Comparison of ENCODE assay signal across 25 mouse cellular contexts in genomic region chr10:80389185-80389708, GRCm38 (mm10). TPM values are rescaled to one million over a fixed set of nuclear protein-coding genes. Genes with fewer than 3 reads are reported as not detected.
A peak's percentile ranks its signal among the peaks of the same experiment; 100 is the strongest.
DNase-seq lines count a peak whose midpoint lies in the region; ATAC-seq and TF ChIP-seq lines count a peak whose summit lies in the region.
"Had no signal": no experiment of that assay in that cellular context is flagged by ENCODE, and none has a peak within 500 bp of the region (broad histone marks: within the 10 kb centered on the region; RNA-seq: fewer than 3 reads in every experiment).

No protein-coding gene starts in this region.

- no peak overlapping the region for H3K27ac ChIP-seq in kidney, adult 2 months (ENCODE audit: insufficient read depth, low read depth, low read length)
- no peak overlapping the region for H3K27ac ChIP-seq in lung, embryonic 14.5 days (ENCODE audit: low read depth)
- H3K27ac ChIP-seq: embryonic facial prominence, embryonic 12.5 days; hindbrain, embryonic 12.5 days; hindbrain, embryonic 15.5 days had no signal

- H3K4me2 ChIP-seq in lung, embryonic 14.5 days = no peak overlapping the region

- H3K4me1 ChIP-seq in kidney, adult 2 months (ENCODE audit: control insufficient read depth, insufficient read depth, low read length) = peaks cover 20% of the 10 kb centered on the region; the same call in 1 of the 2 replicates
- H3K4me1 ChIP-seq in lung, embryonic 14.5 days (ENCODE audit: insufficient read depth) = peaks cover 12% of the 10 kb centered on the region; the same call in 1 of the 2 replicates
- peaks cover 9% of the 10 kb centered on the region for H3K4me1 ChIP-seq in lung, adult 2 months (ENCODE audit: control insufficient read depth, insufficient read depth, low read length)

- TF ChIP-seq CTCF in kidney, adult 2 months (conservative IDR thresholded peaks at IDR 0.05; ENCODE audit: insufficient read depth, insufficient read length, low read depth, low read length) = no peak
- no peak for TF ChIP-seq CTCF in lung, embryonic 14.5 days (IDR thresholded peaks at IDR 0.05; ENCODE audit: low read depth)
- TF ChIP-seq CTCF in lung, adult 2 months (IDR thresholded peaks at IDR 0.05; ENCODE audit: insufficient read depth, low read length) = no peak

- no peaks in the 10 kb centered on the region for H3K36me3 ChIP-seq in kidney, adult 2 months (ENCODE audit: control insufficient read depth, insufficient read depth, low read length)
- peaks cover 51% of the 10 kb centered on the region for H3K36me3 ChIP-seq in lung, embryonic 14.5 days (ENCODE audit: insufficient read depth)

- DNase-seq in cerebellum, adult 9-11 months = peak; percentile 56
- no peak for DNase-seq in cerebellum, adult 18-20 months
- DNase-seq in kidney, adult 2 months = peak; percentile 45
- no peak for DNase-seq in kidney, postnatal 14 days
- DNase-seq in lung, embryonic 14.5 days = no peak
- no peak for DNase-seq in lung, adult 2 months
- no peak for DNase-seq in MN1 (ENCODE audit: low spot score)
- DNase-seq: adrenal gland, postnatal 25 days; cerebellum, adult 8-10 months; cerebellum, postnatal 14 days; forebrain, postnatal 0 days; gastrocnemius, adult 2 months; gastrocnemius, postnatal 14 days; heart, adult 11 months had no signal

- H3K9me3 ChIP-seq in lung, embryonic 14.5 days (ENCODE audit: low read depth, low read length) = no peaks in the 10 kb centered on the region
- H3K9me3 ChIP-seq: embryonic facial prominence, embryonic 12.5 days; hindbrain, embryonic 12.5 days; hindbrain, embryonic 15.5 days had no signal

- H3K27me3 ChIP-seq in kidney, adult 2 months (replicated peaks; ENCODE audit: control insufficient read depth, insufficient read depth, low read length) = no peaks in the 10 kb centered on the region
- no peaks in the 10 kb centered on the region for H3K27me3 ChIP-seq in lung, embryonic 14.5 days (ENCODE audit: insufficient read depth, low read length)
- H3K27me3 ChIP-seq: embryonic facial prominence, embryonic 12.5 days; hindbrain, embryonic 12.5 days; hindbrain, embryonic 15.5 days; Patski had no signal

- ATAC-seq in lung, embryonic 14.5 days (ENCODE audit: insufficient read depth) = no peak
- ATAC-seq: CD4-positive, CD25-positive, alpha-beta regulatory T cell, adult 4 months; forebrain, embryonic 14.5 days; forebrain, postnatal 0 days; intestine, postnatal 0 days; Patski had no signal

- no peak overlapping the region for H3K4me3 ChIP-seq in kidney, adult 2 months (ENCODE audit: insufficient read depth, low read depth, low read length)
- no peak overlapping the region for H3K4me3 ChIP-seq in lung, embryonic 14.5 days (ENCODE audit: low read depth, low read length)
- no peak overlapping the region for H3K4me3 ChIP-seq in lung, adult 2 months (replicated peaks; ENCODE audit: extremely low read depth, low read depth, low read length)
- H3K4me3 ChIP-seq: embryonic facial prominence, embryonic 12.5 days; erythroblast, embryonic 14.5 days; gastrocnemius, adult 2 months had no signal

- H3K9ac ChIP-seq in lung, embryonic 14.5 days = 0 out of 2 replicates have a peak overlapping the region, but pooled peaks have one; percentile 58
- H3K9ac ChIP-seq: embryonic facial prominence, embryonic 12.5 days; forebrain, postnatal 0 days; hindbrain, embryonic 12.5 days; hindbrain, embryonic 15.5 days had no signal

- WGBS in kidney, adult 2 months = 52% methylated on average over 4 of the region's 4 CpGs
- WGBS in lung, embryonic 14.5 days = 61% methylated on average over 4 of the region's 4 CpGs
- 51% methylated on average over 4 of the region's 4 CpGs for WGBS in lung, adult 2 months

- no peak for TF ChIP-seq POLR2A in kidney, adult 2 months (IDR thresholded peaks at IDR 0.05; ENCODE audit: low read depth, low read length)
- TF ChIP-seq POLR2A in lung, adult 2 months (IDR thresholded peaks at IDR 0.05; ENCODE audit: borderline replicate concordance, extremely low read depth, low read depth, low read length) = no peak

RNA-seq across cellular contexts. Expression of gene Mex3d, which starts 1.8 kb away (rescaled TPM):
- polyA plus RNA-seq in kidney, adult 2 months (2012; rRNA removed) = 7.9 and 11.9 TPM in 2 replicates
- polyA plus RNA-seq in lung, embryonic 14.5 days (2014; fragmentation: Nextera tagmentation; extraction: Ambion mirVana) = 7.4 and 8.6 TPM in 2 replicates
- polyA plus RNA-seq in lung, adult 2 months (2012; rRNA removed) = 37.5 and 48.3 TPM in 2 replicates

RNA-seq across cellular contexts. Expression of gene Mbd3, which starts 10.1 kb away (rescaled TPM):
- 143 and 151 TPM in 2 replicates for polyA plus RNA-seq in kidney, adult 2 months (2012; rRNA removed)
- polyA plus RNA-seq in lung, embryonic 14.5 days (2014; fragmentation: Nextera tagmentation; extraction: Ambion mirVana) = 224 and 268 TPM in 2 replicates
- 131 and 143 TPM in 2 replicates for polyA plus RNA-seq in lung, adult 2 months (2012; rRNA removed)

RNA-seq across cellular contexts. Expression of gene Uqcr11, which starts 17.4 kb away (rescaled TPM):
- 3,960 and 3,968 TPM in 2 replicates for polyA plus RNA-seq in kidney, adult 2 months (2012; rRNA removed)
- 663 and 669 TPM in 2 replicates for polyA plus RNA-seq in lung, embryonic 14.5 days (2014; fragmentation: Nextera tagmentation; extraction: Ambion mirVana)
- 1,202 and 1,263 TPM in 2 replicates for polyA plus RNA-seq in lung, adult 2 months (2012; rRNA removed)

RNA-seq across cellular contexts. Expression of gene Plk5, which starts 33.0 kb away (rescaled TPM):
- 1.8 and 2.0 TPM in 2 replicates for polyA plus RNA-seq in kidney, adult 2 months (2012; rRNA removed)
- 0.61 and 0.77 TPM in 2 replicates for polyA plus RNA-seq in lung, embryonic 14.5 days (2014; fragmentation: Nextera tagmentation; extraction: Ambion mirVana)
- polyA plus RNA-seq in lung, adult 2 months (2012; rRNA removed) = 5.5 and 6.0 TPM in 2 replicates
- polyA plus RNA-seq: C2C12; CD4-positive, CD25-positive, alpha-beta regulatory T cell, adult 4 months; erythroblast, embryonic 14.5 days; heart, embryonic 11.5 days; heart, embryonic 14.5 days had no signal

RNA-seq across cellular contexts. Expression of gene Adamtsl5, which starts 41.0 kb away (rescaled TPM):
- polyA plus RNA-seq in kidney, adult 2 months (2012; rRNA removed) = 5.5 and 7.4 TPM in 2 replicates
- 0.68 and 1.2 TPM in 2 replicates for polyA plus RNA-seq in lung, embryonic 14.5 days (2014; fragmentation: Nextera tagmentation; extraction: Ambion mirVana)
- 87.6 and 89.2 TPM in 2 replicates for polyA plus RNA-seq in lung, adult 2 months (2012; rRNA removed)
- polyA plus RNA-seq: CD4-positive, CD25-positive, alpha-beta regulatory T cell, adult 4 months had no signal

Comparison
In these comparisons a context has a peak if more than half of its experiments do, and no peak if none do; other contexts are left out.
1. DNase-seq: peak in cerebellum, adult 9-11 months (single experiment) and kidney, adult 2 months (single experiment); none in cerebellum, adult 18-20 months (0 of 2), kidney, postnatal 14 days (single experiment), lung, embryonic 14.5 days (single experiment), lung, adult 2 months (single experiment) and MN1 (single experiment).